Mouse (Mus musculus) cerebellum, adult (tissue): ENCODE results near the gene Gm45837.

ENCODE experiments used
- ATAC-seq: cut with Nextera tagmentation; 2 replicates; pipeline ENCODE4 v1.9.2; 2017; ENCODE audit warnings: mild to moderate bottlenecking, moderate library complexity, mixed read lengths; ENCODE audit not compliant: insufficient number of reproducible peaks, low FRiP score, low TSS enrichment

The Gm45837 gene

DNA sequence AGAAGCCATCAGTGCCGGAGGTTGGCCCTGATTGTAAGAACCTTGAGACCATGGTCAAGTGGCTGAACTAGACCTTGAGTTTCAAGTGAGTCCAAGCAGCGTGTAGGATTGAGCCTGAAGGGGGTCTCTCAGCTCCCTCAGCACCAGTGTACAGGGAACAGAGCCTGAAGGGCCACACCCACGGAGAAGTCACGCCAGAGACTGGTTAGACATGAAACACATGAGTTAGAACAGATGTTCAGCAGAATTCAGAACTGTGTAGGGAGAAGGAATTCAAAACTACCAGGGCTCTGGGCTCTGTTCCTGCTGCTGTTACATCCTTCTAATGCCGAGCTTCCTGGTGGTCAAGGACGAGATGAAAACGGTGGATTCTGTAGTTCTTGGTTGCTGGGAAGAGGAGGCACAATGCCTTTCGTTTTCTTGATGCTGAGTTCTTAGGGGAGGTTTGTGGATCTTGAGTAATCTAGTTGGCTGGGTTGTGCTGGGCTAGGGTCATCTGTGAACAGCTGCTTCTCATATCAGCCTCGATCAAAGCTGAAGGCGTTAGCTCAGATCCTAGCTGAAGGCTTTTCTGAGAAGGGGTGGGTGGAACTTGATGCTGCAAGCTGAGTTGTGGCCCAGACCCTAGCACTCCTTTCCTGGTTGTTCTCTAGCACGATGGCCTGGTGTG, at the start of gene Gm45837:
Gene Gm45837, plus strand, starts transcription at position 620 of the 670 bp plus-strand sequence.
- ATAC-seq = no peak

GRCm38 (mm10) chr7:101361021-101361420, 49.7 kb upstream of the Gm45837 start:
- ATAC-seq = no peak

DNA sequence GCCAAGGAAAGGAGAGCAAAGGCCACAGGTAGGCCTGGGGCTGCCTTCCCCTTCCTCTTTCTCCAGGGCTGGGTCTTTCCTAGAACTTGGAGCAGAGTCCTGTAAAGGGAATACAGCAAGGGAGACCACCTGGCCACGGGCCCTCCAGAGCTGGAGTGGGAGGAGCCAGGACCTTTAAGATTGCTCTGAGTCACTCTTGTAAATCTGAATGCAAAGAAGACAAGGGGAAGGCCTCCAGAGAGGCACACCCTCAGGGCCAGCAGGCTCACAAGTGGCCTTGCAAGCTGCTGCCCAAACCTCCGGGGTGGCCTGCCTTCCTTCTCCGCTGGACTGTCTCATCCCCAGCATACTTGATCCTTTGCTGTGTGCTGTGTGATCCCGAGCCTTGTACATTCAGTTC, 48.9 kb upstream of the Gm45837 start:
- ATAC-seq = no peak

GRCm38 (mm10) chr7:101362791-101363191, 47.9 kb upstream of the Gm45837 start:
- no peak for ATAC-seq

- no peak for ATAC-seq
Measured at GRCm38 (mm10) chr7:101363914-101364313, 46.8 kb upstream of the Gm45837 start.

DNA sequence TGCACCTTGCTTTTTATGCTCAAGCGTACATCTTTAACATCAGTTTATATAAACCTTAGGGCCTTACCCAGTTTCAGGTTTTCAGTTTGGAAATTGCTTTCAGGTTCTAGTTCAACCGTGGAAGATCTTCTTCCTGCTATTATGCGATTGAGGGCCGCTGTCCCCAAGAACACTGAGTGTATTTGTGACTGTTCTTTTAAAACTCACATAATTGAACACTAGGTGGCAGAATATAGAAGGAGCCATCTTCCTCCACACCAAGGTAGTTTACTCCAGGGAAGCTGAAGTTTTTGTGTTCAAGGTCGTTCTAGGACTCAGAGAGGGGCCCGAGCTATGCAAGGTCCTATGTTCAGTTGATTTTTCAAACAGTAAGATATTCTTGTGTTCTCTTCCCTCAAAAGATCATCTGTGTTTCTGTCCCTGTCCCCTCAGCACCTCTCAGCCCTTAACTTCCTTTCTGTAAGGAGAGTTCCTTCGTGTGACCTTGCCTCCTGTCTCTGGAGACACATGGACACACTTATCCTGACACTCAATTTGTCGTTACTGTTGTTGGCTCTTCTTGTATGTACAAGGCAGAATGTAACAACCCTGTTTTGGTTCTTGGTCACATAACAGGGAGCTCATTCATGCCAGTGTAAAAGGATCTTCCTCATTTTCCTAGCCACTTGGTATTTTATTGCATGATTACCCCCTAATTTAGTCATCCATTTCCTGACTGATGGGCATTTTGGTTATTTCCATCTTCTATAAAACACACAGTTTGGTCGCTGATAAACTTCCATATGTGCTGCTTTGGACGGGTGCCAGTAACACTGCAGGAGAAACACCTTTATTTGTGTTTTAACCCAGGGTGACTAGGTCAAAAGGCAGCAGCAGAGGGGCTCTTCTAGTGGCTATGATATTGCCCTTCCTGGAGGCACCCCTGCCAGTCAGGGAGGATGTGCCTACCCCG, 42.5 kb upstream of the Gm45837 start:
- ATAC-seq = no peak

DNA sequence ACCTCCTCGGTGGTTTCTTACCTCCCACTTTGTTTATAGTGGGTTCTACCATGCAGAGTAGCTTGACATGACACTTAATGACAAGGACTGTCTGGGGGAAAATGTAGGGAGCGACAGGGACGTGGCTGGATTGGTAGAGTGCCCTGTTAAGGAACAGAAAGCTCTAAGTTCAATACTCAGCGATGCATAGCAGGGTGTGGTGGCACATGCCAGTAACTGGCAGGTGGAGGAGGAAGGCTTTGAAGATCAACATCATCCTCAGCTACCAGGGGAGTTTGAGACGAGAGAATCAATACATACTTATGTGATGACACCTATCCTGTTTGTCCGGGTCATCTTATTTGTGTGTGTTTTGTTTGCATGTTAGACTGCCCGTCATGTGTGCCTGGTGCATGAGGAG, 41.0 kb upstream of the Gm45837 start:
- ATAC-seq = no peak

GRCm38 (mm10) chr7:101373082-101373481, 37.6 kb upstream of the Gm45837 start:
- no peak for ATAC-seq

DNA sequence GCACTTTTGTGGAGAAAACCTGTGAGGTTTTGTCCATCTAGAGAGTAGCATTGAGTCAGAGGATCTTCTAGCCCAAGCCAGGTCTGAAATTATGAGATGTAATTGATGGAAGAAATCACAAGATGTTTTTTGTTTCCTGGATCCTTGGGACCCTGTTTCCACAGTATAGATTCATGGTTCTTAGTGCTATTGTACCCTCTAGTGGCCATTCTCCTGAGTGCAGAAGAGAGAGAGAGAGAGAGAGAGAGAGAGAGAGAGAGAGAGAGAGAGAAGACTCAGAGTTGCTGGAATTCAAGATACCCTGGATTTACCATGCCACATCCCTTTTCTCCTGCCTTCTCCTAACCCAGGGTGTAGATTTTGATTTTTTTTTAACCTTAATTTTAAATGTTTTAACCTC, 36.5 kb upstream of the Gm45837 start:
- peak; percentile 51; the same call in 1 of the 2 replicates for ATAC-seq

GRCm38 (mm10) chr7:101376701-101377340, 33.9 kb upstream of the Gm45837 start:
- no peak for ATAC-seq

DNA sequence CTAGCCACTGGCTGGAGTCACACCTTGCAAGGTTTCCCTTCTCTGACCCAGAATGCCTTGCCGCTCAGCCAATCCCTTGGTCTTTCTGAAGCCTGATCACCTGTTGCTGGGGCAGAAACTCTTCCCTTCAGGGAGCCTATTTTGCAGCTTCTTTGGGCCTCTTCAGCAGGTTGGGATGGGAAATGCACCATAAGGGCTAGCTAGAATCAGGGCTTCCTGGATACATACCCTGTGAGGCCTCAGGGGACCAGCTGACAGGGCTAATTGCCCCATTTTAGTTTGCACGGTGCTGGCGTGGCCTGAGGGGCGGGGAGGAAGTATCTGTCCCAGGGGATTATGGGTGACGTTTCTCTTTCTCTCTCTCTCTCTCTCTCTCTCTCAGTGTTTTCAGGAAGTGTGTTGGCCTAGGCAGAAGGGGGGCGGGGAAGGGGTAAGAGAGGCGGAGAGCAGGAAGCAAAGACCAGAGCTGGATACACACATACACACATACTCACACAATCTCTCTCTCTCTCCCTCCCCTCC, 32.9 kb upstream of the Gm45837 start:
- ATAC-seq = no peak

DNA sequence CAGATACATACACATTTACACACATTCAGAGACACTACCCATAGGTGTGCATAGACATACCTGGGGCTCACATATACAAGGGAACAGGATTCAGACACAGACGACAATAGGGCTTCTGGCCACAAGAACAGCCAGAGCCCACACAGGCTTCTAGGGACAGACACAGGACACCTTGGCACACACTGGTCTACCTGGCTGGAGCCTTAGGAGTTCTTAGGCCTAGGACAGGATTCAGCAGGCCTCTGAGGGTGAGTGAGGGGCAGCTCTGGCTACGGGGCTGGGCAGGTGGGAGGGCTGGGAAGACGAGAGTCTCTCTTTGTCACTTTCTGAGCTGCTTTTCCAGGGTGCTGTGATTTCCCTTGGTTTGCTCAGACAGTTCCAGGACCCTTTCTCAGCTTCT, 32.4 kb upstream of the Gm45837 start:
- no peak for ATAC-seq

- ATAC-seq = no peak
Measured at GRCm38 (mm10) chr7:101378796-101379465, 31.8 kb upstream of the Gm45837 start.

DNA sequence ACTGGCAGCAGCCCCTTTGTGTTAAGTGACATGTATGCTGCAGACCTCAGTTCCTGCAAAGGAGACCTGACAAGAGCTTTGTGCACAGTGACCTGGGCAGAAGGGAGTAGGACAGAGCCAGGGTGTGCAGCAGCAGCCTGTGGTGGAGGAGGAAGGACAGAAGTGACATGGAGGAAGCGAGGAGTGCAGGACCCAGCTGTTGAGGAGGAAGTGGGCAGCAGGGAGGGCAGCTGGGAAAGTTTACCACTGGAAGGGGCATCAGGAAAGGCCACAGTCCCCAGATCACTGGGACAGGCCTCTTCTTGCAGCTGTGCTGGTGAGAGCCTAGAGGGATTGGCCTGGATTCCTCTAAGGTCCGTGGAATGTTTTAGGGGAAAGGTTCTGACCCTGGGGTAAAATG, 31.0 kb upstream of the Gm45837 start:
- no peak for ATAC-seq

DNA sequence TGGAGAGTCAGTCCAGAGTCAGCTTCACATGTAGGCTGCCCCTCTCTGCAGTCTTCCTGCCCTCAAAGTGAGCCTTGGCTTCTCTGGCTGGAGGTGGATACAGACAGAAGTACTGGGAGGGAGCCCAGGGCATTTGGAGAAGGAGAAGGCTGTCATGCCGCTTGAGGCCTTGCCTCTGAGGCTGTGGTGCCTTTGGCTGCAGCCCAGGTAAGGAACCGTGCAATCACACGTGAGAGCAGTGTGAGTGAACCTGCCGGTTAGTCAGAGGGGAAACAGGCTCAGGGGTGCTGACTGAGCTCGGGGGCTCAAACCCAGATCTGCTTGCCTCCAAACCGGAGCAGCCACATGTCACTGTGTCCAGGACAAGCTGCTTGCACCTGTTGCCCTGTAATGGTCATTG, 29.2 kb upstream of the Gm45837 start:
- no peak for ATAC-seq

DNA sequence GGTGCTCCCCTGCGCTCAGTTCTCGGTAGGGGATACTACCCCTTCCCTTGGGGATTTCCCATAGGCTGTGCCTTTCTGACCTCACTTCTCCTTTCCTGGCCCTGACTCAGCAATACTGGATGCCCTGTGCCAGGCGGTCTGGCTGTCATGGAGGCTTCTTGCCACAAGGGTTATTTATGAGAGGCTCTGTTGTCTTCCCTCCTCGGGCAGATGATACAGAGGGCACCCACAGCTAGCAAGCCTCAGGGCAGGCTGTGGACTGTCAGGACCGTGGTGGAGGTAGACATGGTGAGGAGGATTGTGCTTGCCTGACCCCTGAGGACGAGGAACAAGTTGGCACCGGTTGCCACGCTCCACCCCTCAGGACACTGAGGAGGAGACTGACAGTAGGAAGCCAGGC, 28.3 kb upstream of the Gm45837 start:
- no peak for ATAC-seq

DNA sequence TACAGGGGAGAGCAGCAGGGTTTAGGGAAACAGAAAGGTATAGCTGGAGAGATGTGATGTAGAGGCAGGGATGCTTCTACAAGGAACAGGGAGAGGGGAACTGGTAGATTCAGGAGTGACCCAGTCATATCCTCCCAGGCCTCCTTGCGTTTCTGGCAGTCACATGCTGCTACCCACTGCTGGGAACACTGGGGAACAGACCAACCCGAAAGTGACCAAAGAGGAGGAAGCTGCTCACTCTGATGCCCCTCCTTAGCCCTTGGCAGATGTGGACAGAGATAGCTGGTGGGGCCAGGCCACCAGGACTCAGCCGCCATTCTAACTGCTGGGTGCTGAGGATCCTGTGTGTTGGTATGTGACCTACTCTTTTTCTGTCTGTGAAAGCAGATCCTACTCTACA, 26.9 kb upstream of the Gm45837 start:
- ATAC-seq = no peak

DNA sequence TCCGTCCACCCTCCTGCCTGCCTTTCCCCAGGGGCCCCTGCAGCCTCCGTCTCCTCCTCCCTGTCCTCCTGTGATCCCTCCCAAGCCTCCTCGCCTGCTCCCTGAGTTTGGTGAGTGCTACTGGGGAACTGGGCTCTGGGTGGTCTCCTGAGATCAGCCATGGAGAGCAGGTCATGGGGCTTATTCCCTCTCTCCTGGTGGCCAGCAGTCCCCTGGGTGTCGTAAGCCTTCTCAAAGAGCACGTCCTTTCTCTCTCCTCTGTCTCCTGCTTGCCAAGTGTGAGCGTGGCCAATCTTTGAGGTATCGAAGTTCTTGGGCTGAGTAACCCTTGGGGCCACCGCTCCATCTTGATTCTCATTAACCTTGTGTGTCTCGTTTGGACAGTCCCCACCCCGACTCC, 25.8 kb upstream of the Gm45837 start:
- ATAC-seq = no peak

- ATAC-seq = no peak
Measured at GRCm38 (mm10) chr7:101385331-101385733, 25.4 kb upstream of the Gm45837 start.

- ATAC-seq = no peak
Measured at GRCm38 (mm10) chr7:101385866-101386452, 24.7 kb upstream of the Gm45837 start.
